ENCODE assay signal across 8 mouse cellular contexts in the genomic region with DNA sequence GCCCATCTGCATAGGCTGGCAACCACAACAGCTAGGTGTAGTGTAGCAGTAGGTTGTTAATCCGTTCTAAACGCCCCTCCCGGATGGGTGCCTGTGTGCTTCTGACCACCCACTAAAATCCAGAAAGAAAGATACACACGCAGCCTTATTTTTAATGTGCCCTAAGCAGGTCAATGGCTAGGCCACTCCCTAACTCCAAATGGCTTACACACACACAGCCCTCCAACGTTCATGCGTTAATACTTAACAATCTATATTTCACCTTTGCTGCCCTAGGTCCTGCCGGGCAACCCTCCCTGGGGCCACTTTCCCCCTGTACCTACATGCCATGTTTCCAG. TPM values are rescaled to one million over a fixed set of nuclear protein-coding genes. Genes with fewer than 3 reads are reported as not detected.
DNase-seq lines count a peak whose midpoint lies in the region; ATAC-seq and TF ChIP-seq lines count a peak whose summit lies in the region.

No protein-coding gene starts in this region.

- peaks cover 52% of the 10 kb centered on the region for H3K4me1 ChIP-seq in kidney, embryonic 15.5 days
- H3K4me1 ChIP-seq in cortical plate, adult 2 months (ENCODE audit: control insufficient read depth, insufficient read depth, low read length), result peaks cover 7% of the 10 kb centered on the region; the same call in 1 of the 2 replicates
- H3K4me1 ChIP-seq in hindbrain, embryonic 15.5 days (replicated peaks), result peaks cover 42% of the 10 kb centered on the region
- peaks cover 34% of the 10 kb centered on the region for H3K4me1 ChIP-seq in midbrain, embryonic 15.5 days

- H3K36me3 ChIP-seq in kidney, embryonic 15.5 days, result peaks cover 32% of the 10 kb centered on the region
- H3K36me3 ChIP-seq in hindbrain, embryonic 15.5 days, result peaks cover 20% of the 10 kb centered on the region
- peaks cover 8% of the 10 kb centered on the region; the same call in 1 of the 2 replicates for H3K36me3 ChIP-seq in midbrain, embryonic 15.5 days (replicated peaks)

- peak overlapping the region; percentile 48 for H3K9ac ChIP-seq in kidney, embryonic 15.5 days
- H3K9ac ChIP-seq in hindbrain, embryonic 15.5 days, result peak overlapping the region; percentile 66
- peak overlapping the region; percentile 54 for H3K9ac ChIP-seq in midbrain, embryonic 15.5 days

- TF ChIP-seq POLR2A in cortical plate, adult 2 months (IDR thresholded peaks at IDR 0.05; ENCODE audit: extremely low read depth, insufficient read depth, low read length), result no peak

- no peak; the same call in 1 of the 2 replicates for ATAC-seq in kidney, embryonic 15.5 days (replicated peaks; ENCODE audit: low FRiP score)
- ATAC-seq in hindbrain, embryonic 15.5 days (ENCODE audit: low FRiP score, low read depth), result no peak; the same call in 1 of the 2 replicates
- no peak; the same call in 1 of the 2 replicates for ATAC-seq in midbrain, embryonic 15.5 days (replicated peaks)
- no peak for ATAC-seq in megakaryocyte-erythroid progenitor cell, adult 5-6 weeks (replicated peaks; ENCODE audit: low FRiP score, low TSS enrichment, poor library complexity, severe bottlenecking)

- no peaks in the 10 kb centered on the region for H3K9me3 ChIP-seq in kidney, embryonic 15.5 days (replicated peaks)
- no peaks in the 10 kb centered on the region for H3K9me3 ChIP-seq in hindbrain, embryonic 15.5 days
- no peaks in the 10 kb centered on the region for H3K9me3 ChIP-seq in midbrain, embryonic 15.5 days

- peak overlapping the region; percentile 54 for H3K4me3 ChIP-seq in kidney, embryonic 15.5 days (replicated peaks)
- H3K4me3 ChIP-seq in cortical plate, adult 2 months (ENCODE audit: insufficient read depth, low read length), result peak overlapping the region; percentile 73
- peak overlapping the region; percentile 52 for H3K4me3 ChIP-seq in hindbrain, embryonic 15.5 days
- peak overlapping the region; percentile 60 for H3K4me3 ChIP-seq in midbrain, embryonic 15.5 days

- 2% methylated on average over 7 of the region's 7 CpGs for WGBS in kidney, embryonic 15.5 days
- WGBS in hindbrain, embryonic 15.5 days, result 14% methylated on average over 7 of the region's 7 CpGs
- 6% methylated on average over 7 of the region's 7 CpGs for WGBS in midbrain, embryonic 15.5 days

- H3K27me3 ChIP-seq in kidney, embryonic 15.5 days, result peaks cover 22% of the 10 kb centered on the region
- H3K27me3 ChIP-seq in hindbrain, embryonic 15.5 days, result peaks cover 17% of the 10 kb centered on the region
- H3K27me3 ChIP-seq in midbrain, embryonic 15.5 days (replicated peaks), result peaks cover 20% of the 10 kb centered on the region

- no peak for TF ChIP-seq CTCF in cortical plate, adult 2 months (IDR thresholded peaks at IDR 0.05; ENCODE audit: extremely low read depth, insufficient read depth, low read length)

- peak overlapping the region; percentile 95 for H3K27ac ChIP-seq in kidney, embryonic 15.5 days
- no peak overlapping the region; the same call in 1 of the 2 replicates for H3K27ac ChIP-seq in cortical plate, adult 2 months (ENCODE audit: insufficient read depth, low read length)
- peak overlapping the region; percentile 88 for H3K27ac ChIP-seq in hindbrain, embryonic 15.5 days (replicated peaks)
- peak overlapping the region; percentile 90 for H3K27ac ChIP-seq in midbrain, embryonic 15.5 days

- DNase-seq in kidney, postnatal 10 days, result no peak
- no peak for DNase-seq in adrenal gland, postnatal 10 days
- DNase-seq in frontal cortex, postnatal 25 days (ENCODE audit: low spot score in 2 of 2), result no peak

- H3K4me2 ChIP-seq in kidney, embryonic 15.5 days, result peak overlapping the region; percentile 80
- H3K4me2 ChIP-seq in hindbrain, embryonic 15.5 days, result peak overlapping the region; percentile 73
- peak overlapping the region; percentile 77 for H3K4me2 ChIP-seq in midbrain, embryonic 15.5 days

RNA-seq across cellular contexts. Expression of gene Tnfrsf18, which starts 5.3 kb away (rescaled TPM):
- polyA plus RNA-seq in kidney, embryonic 15.5 days (2015; fragmentation: Nextera tagmentation; extraction: Ambion mirVana), result 1.7 and 2.4 TPM in 2 replicates
- polyA plus RNA-seq in cortical plate, adult 2 months (2012; rRNA removed), result 0.17 and 0.34 TPM in 2 replicates
- 1.9 and 2.1 TPM in 2 replicates for polyA plus RNA-seq in hindbrain, embryonic 15.5 days (2015; fragmentation: Nextera tagmentation; extraction: Ambion mirVana)
- 3.2 and 3.6 TPM in 2 replicates for polyA plus RNA-seq in midbrain, embryonic 15.5 days (2015; fragmentation: Nextera tagmentation; extraction: Ambion mirVana)
- under 1 TPM; 0.51 to 0.66 TPM for total RNA-seq in adrenal gland, postnatal 10 days (2021)
- 3.7 and 7.5 TPM in 2 replicates for total RNA-seq in megakaryocyte-erythroid progenitor cell, adult 5-6 weeks (2014; fragmentation: Nextera tagmentation)
- total RNA-seq in megakaryocyte-erythroid progenitor cell, adult 5-6 weeks (2017), result 2.6 and 7.0 TPM in 2 replicates

RNA-seq across cellular contexts. Expression of gene Tnfrsf4, which starts 17.6 kb away (rescaled TPM):
- polyA plus RNA-seq in kidney, embryonic 15.5 days (2015; fragmentation: Nextera tagmentation; extraction: Ambion mirVana), result 0.72 and 0.78 TPM in 2 replicates
- polyA plus RNA-seq in cortical plate, adult 2 months (2012; rRNA removed), result 3.4 and 4.0 TPM in 2 replicates
- polyA plus RNA-seq in hindbrain, embryonic 15.5 days (2015; fragmentation: Nextera tagmentation; extraction: Ambion mirVana), result 0.64 and 0.73 TPM in 2 replicates
- 0.56 and 0.83 TPM in 2 replicates for polyA plus RNA-seq in midbrain, embryonic 15.5 days (2015; fragmentation: Nextera tagmentation; extraction: Ambion mirVana)
- total RNA-seq in adrenal gland, postnatal 10 days (2021), result 1 to 10 TPM; 1.9 TPM
- total RNA-seq in megakaryocyte-erythroid progenitor cell, adult 5-6 weeks (2014; fragmentation: Nextera tagmentation), result 2.5 and 6.9 TPM in 2 replicates
- 1.8 and 5.6 TPM in 2 replicates for total RNA-seq in megakaryocyte-erythroid progenitor cell, adult 5-6 weeks (2017)

RNA-seq across cellular contexts. Expression of gene Ttll10, which starts 28.0 kb away (rescaled TPM):
- 7.8 TPM in 2 replicates for polyA plus RNA-seq in kidney, embryonic 15.5 days (2015; fragmentation: Nextera tagmentation; extraction: Ambion mirVana)
- polyA plus RNA-seq in cortical plate, adult 2 months (2012; rRNA removed), result 0.10 and 0.34 TPM in 2 replicates
- polyA plus RNA-seq in hindbrain, embryonic 15.5 days (2015; fragmentation: Nextera tagmentation; extraction: Ambion mirVana), result not detected in 2 replicates
- polyA plus RNA-seq in midbrain, embryonic 15.5 days (2015; fragmentation: Nextera tagmentation; extraction: Ambion mirVana), result not detected in 2 replicates
- total RNA-seq in adrenal gland, postnatal 10 days (2021), result under 1 TPM; 0.27 to 0.67 TPM
- total RNA-seq in megakaryocyte-erythroid progenitor cell, adult 5-6 weeks (2014; fragmentation: Nextera tagmentation), result not detected in 2 replicates
- total RNA-seq in megakaryocyte-erythroid progenitor cell, adult 5-6 weeks (2017), result not detected in 2 replicates

RNA-seq across cellular contexts. Expression of gene Sdf4, which starts 38.6 kb away (rescaled TPM):
- polyA plus RNA-seq in kidney, embryonic 15.5 days (2015; fragmentation: Nextera tagmentation; extraction: Ambion mirVana), result 158 and 161 TPM in 2 replicates
- polyA plus RNA-seq in cortical plate, adult 2 months (2012; rRNA removed), result 122 and 126 TPM in 2 replicates
- polyA plus RNA-seq in hindbrain, embryonic 15.5 days (2015; fragmentation: Nextera tagmentation; extraction: Ambion mirVana), result 114 and 120 TPM in 2 replicates
- polyA plus RNA-seq in midbrain, embryonic 15.5 days (2015; fragmentation: Nextera tagmentation; extraction: Ambion mirVana), result 113 and 118 TPM in 2 replicates
- total RNA-seq in adrenal gland, postnatal 10 days (2021), result 100 to 1,000 TPM; 184 to 191 TPM
- total RNA-seq in megakaryocyte-erythroid progenitor cell, adult 5-6 weeks (2014; fragmentation: Nextera tagmentation), result 48.2 and 74.4 TPM in 2 replicates
- total RNA-seq in megakaryocyte-erythroid progenitor cell, adult 5-6 weeks (2017), result 137 and 143 TPM in 2 replicates

RNA-seq across cellular contexts. Expression of gene B3galt6, which starts 38.8 kb away (rescaled TPM):
- 17.5 and 18.1 TPM in 2 replicates for polyA plus RNA-seq in kidney, embryonic 15.5 days (2015; fragmentation: Nextera tagmentation; extraction: Ambion mirVana)
- polyA plus RNA-seq in cortical plate, adult 2 months (2012; rRNA removed), result 8.9 and 11.0 TPM in 2 replicates
- polyA plus RNA-seq in hindbrain, embryonic 15.5 days (2015; fragmentation: Nextera tagmentation; extraction: Ambion mirVana), result 33.1 and 35.9 TPM in 2 replicates
- 38.5 and 38.9 TPM in 2 replicates for polyA plus RNA-seq in midbrain, embryonic 15.5 days (2015; fragmentation: Nextera tagmentation; extraction: Ambion mirVana)
- 1 to 10 TPM; 5.7 to 6.1 TPM for total RNA-seq in adrenal gland, postnatal 10 days (2021)
- 7.6 and 9.4 TPM in 2 replicates for total RNA-seq in megakaryocyte-erythroid progenitor cell, adult 5-6 weeks (2014; fragmentation: Nextera tagmentation)
- total RNA-seq in megakaryocyte-erythroid progenitor cell, adult 5-6 weeks (2017), result 11.0 and 11.7 TPM in 2 replicates
